Mouse (Mus musculus): ENCODE measurements at regions not wholly inside any gene's neighbourhood (a gene's known extent, or its start where the extent isn't known, plus 50 kb on each side); places are given as distances from the start of the nearest gene placed in this dataset.

- no peak for DNase-seq (ENCODE audit: low spot score in 2 of 2)
These were observed 151.4 kb downstream of the Abcc12 start for GRCm38 (mm10) chr8:86428998-86429651.

GRCm38 (mm10) chr8:86428131-86428530 is 152.4 kb downstream of the Abcc12 start:
- DNase-seq (ENCODE audit: low spot score in 2 of 2) = no peak

- DNase-seq (ENCODE audit: low spot score in 2 of 2) = no peak
These were observed 154.4 kb downstream of the Abcc12 start for GRCm38 (mm10) chr8:86426056-86426455.

DNA sequence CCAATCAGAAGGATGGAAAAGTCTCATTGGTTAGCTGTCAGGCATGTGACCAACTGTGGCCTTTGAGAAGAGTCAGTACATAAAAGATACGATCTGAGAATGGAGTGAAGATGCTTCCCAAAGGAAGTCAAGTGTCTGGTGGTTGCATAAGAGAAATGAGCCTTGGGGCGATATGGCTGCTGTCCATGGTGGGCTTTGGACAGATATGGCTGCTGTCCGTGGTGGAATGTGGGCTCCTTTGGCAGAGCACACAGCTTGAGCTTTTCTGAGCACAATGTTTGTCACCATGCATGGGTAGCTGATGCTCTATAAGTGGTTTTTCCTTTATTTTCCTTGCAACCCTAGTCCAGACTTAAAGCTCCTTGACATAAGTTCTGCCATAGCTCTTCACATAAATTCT is 155.1 kb downstream of the Abcc12 start:
- no peak for DNase-seq (ENCODE audit: low spot score in 2 of 2)

GRCm38 (mm10) chr8:86419059-86419651 is 161.3 kb downstream of the Abcc12 start:
- DNase-seq (ENCODE audit: low spot score in 2 of 2) = no peak

- no peak for DNase-seq (ENCODE audit: low spot score in 2 of 2)
These were observed 162.0 kb downstream of the Abcc12 start for GRCm38 (mm10) chr8:86418414-86418981.

DNA sequence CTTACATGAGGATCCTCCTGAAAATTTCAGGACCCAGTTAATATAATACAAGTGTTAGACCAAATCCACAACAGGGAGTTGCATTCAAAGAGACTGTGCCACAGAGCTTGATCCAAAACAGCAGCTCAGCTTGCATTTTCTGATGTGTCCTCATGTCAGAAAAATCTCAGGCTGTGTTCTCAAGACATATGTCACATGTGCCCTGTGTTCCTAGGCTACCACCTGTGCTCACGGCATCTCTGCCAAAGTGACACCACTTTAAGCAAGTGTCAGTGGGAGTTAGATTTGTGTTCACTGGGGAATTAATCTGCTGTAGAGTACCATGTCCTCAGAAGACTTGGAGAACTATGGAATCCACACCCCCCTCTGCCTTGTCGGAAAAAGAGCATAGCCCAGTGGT is 165.3 kb downstream of the Abcc12 start:
- no peak for DNase-seq (ENCODE audit: low spot score in 2 of 2)

GRCm38 (mm10) chr8:86411232-86411631 is 169.3 kb downstream of the Abcc12 start:
- no peak for DNase-seq (ENCODE audit: low spot score in 2 of 2)

DNA sequence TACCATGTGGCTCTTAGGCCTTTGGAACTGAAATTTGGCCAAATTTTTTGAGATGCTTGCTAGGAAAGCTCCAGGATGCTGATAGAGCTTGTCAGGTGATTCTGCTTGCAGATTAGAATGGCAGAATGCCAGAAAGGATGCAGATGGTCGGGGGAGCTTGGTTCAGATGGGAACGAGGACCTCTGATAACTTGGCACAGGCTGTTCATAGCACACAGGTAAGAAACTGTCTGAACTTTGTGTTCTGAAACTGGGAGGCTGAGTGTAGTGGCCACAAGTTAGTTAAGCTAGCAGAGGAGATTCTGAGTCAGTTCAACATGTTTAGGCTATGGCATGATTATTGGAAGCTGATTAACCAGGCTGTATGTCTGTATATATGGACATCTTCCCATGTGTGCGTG is 174.3 kb downstream of the Abcc12 start:
- DNase-seq (ENCODE audit: low spot score in 2 of 2) = no peak

DNA sequence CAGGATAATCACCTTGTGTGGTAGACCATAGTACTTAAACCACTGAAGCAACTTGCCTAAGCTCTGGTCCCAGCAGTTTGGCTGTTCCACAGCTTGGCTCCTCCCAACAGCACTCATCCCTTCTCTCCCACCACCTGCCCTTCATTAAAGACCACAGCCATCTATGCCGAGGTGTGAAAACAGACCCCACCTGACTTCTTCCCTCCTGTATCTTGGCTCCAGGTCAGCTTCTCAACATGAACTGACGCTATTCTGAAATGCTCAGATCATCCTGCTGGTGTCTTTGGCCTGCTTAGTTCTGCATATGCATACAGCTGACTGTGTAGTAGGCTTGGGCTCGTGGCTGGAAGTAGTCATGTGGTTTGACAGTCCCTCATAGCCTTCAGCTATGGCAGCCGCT is 177.1 kb downstream of the Abcc12 start:
- no peak for DNase-seq (ENCODE audit: low spot score in 2 of 2)

DNA sequence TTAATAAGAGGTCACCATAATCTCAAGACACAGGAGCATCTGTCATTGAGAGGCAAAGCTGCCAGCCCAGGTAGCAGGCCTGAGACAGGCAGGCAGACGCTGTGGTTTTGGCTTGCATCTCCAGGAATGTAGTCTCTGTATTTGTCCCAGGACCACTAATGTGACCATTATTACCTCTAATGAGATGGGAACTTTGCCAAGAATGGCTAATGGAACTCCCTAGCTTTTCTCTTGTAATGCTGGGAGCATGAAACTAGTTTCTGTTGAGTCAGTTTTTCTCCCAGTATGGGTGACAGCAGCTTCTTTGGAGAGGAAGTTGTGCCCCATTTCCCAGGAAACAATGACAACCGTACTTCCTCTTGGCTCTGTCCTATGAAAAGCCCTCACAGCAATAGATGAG is 178.5 kb downstream of the Abcc12 start:
- DNase-seq (ENCODE audit: low spot score in 2 of 2) = no peak

DNA sequence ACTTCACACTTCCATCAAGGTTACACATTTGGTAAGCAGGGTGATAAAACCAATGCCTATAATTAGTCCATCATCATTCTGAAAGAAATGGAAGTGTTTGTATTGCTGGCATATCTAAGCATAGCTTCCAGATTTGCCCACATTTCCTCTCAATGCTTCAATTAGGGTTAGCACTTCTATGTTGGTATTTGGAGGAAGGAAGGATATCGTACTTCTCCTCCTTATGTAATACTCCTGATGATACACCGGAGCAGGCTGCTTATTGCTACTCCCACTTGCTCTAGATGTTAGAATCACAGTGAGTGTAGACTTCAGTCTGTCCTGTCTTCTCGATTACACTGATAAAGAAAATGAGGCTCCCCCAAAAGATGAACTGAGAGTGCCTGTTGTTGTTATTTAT is 185.4 kb downstream of the Abcc12 start:
- DNase-seq (ENCODE audit: low spot score in 2 of 2) = no peak

GRCm38 (mm10) chr8:86393835-86394234 is 186.7 kb downstream of the Abcc12 start:
- DNase-seq (ENCODE audit: low spot score in 2 of 2) = no peak

DNA sequence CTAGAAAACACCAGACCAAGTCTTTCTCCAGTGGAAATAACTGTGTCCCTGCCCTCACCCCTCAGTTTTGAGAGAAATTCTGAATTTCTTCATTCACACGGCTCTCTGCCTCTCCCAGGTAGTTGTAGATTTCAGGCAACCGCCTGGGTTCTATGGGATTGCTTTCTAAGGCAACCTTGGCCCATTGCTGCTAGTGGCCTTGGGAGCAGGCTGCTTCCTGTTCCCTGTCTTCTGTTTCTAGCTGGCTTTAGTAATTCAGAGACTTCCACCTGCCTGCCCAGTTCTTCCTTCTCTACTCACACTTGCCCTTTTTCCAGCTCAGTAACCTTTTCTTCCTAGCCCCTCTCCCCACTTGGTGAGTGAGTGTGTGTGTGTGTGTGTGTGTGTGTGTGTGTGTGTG is 187.1 kb downstream of the Abcc12 start:
- DNase-seq (ENCODE audit: low spot score in 2 of 2) = no peak

DNA sequence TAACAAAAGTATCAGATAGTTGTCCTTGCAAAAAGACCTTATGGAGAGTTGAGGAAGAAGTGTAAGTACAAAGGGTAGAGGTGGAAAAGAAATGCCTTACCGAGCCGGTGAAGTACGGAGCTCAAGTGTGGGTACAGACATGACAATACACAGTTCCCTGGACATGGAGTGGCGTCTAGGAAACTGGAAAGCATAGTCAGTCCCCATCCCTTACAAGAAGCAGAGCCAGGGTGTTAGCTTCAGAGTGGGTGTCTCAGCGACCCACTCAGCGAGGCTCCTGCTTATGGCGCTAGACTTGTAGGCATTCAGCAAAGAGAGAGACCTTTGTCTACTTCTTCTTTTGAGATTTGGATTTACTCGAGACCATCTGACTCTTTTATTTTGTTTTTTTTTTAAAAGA is 189.8 kb downstream of the Abcc12 start:
- no peak for DNase-seq (ENCODE audit: low spot score in 2 of 2)

DNA sequence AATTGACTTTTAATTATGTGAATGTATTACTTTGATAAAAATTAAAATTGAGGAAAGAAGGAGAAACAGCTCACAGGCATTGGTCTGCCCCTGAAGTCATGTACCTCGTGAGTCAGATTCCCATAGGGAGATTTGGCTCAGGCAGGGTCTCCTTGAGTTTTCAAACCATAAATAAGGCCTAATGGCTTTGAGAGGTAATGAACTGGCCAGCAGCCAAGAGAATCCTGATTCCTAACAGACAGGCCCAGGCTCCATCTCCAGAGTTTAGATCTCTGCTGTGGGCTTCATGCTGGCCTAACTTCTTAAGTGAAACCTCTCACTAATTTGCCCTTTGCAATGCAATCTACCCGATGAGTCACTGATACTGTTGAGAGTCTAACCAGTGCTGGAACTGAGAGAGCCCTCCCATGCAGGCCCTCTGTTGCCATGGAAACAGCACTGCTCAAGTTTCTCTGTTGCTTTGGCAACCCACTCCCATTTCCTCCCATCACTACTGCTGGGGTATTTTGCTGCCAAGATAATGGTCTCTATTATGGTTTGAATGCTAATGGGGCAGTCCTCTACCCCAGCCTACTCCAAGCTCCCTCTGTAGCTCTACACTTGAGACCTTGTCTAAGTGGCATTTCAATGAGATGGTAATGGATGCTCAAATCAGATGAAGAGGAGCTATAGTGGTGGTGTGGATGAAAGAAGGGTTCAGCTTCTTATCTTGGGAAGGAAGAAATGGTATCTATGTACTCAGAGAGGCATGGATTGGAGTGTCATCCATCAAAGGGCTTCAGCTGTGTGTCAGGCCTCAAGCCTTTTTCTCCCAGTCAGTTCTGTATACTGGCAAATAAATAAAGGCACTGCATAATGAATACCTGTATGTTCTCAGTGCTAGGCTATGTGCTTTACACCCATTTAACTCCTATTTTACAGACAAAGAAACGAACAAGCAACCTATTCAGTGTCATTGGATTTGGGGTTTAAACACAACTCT is 190.5 kb downstream of the Abcc12 start:
- DNase-seq (ENCODE audit: low spot score in 2 of 2) = peak in 1 of 2 experiments; percentile 60

GRCm38 (mm10) chr8:86385236-86385635 is 195.2 kb downstream of the Abcc12 start:
- no peak for DNase-seq (ENCODE audit: low spot score in 2 of 2)

DNA sequence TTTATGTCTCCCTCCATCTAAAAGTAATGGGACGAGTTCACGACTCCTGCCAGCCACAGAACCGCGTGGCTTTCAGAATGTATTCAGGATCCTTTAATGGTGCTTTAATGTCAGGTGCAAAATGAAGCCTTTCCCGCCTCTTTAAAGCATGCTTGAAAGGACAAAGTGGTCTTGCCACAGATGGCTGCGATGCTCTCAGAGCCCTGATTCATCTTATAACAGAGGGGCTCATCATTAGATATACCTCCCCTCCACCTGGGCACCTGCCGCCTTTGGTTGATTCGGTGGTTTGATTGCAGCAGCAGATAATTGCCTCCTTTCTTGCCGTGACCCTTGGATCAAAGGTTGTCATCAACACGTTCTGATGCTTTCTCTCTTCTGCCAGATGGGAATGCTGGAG is 198.5 kb downstream of the Abcc12 start:
- DNase-seq (ENCODE audit: low spot score in 2 of 2) = no peak

GRCm38 (mm10) chr8:86368062-86368461 is 212.4 kb downstream of the Abcc12 start:
- no peak for DNase-seq (ENCODE audit: low spot score in 2 of 2)

- no peak for DNase-seq (ENCODE audit: low spot score in 2 of 2)
These were observed 213.8 kb downstream of the Abcc12 start for GRCm38 (mm10) chr8:86366636-86367035.

DNA sequence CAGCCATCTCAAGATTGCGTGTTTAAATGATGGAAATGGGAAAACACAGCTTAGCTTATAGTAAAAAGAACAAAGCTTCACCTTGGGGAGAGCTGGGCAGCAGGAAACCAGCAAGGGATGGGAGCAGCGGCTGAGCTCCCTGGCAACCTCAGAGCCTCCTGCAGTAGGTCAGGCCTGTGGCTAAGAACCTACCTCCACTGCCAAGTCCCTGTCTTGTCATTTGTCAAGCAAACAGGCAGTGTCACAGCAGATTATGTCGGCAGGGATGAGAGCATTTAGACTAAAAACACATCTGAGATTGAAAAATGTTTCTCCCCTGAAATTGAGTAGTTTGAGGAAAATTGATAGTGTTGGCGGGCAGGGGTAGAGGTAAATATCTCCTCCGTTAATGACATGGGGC is 214.8 kb downstream of the Abcc12 start:
- DNase-seq (ENCODE audit: low spot score in 2 of 2) = no peak

GRCm38 (mm10) chr8:86364898-86365297 is 215.6 kb downstream of the Abcc12 start:
- no peak for DNase-seq (ENCODE audit: low spot score in 2 of 2)

Measured in frontal cortex, postnatal 25 days (tissue).